Mouse (Mus musculus) ES-CJ7 (cell line): Measurements from ENCODE around the gene Tmem179.

Source experiments
- DNase-seq: peaks from one replicate; pipeline ENCODE4 v3.0.0; 2011; ENCODE audit warnings: low read depth, low spot score

The Tmem179 gene

GRCm38 (mm10) chr12:112463750-112464444, 52.6 kb downstream of the Tmem179 start:
- DNase-seq: no peak

GRCm38 (mm10) chr12:112463209-112463608, 53.3 kb downstream of the Tmem179 start:
- peak; percentile 43 for DNase-seq

- no peak for DNase-seq
These were observed 54.1 kb downstream of the Tmem179 start for GRCm38 (mm10) chr12:112462423-112462822.

GRCm38 (mm10) chr12:112457839-112458238, 58.7 kb downstream of the Tmem179 start:
- DNase-seq: no peak

- DNase-seq: no peak
These were observed 60.3 kb downstream of the Tmem179 start for GRCm38 (mm10) chr12:112456144-112456713.

- DNase-seq: no peak
These were observed 64.7 kb downstream of the Tmem179 start for GRCm38 (mm10) chr12:112451826-112452225.

- DNase-seq: no peak
These were observed 65.2 kb downstream of the Tmem179 start for GRCm38 (mm10) chr12:112451381-112451780.

- DNase-seq: peak; percentile 93
These were observed 65.7 kb downstream of the Tmem179 start for GRCm38 (mm10) chr12:112450883-112451282.
